Mouse (Mus musculus): ENCODE measurements around the gene Fat1.

GRCm38 (mm10) chr8:45038350-45038749, 103.1 kb downstream of the Fat1 start:
- TF ChIP-seq CTCF (IDR thresholded peaks at IDR 0.05; ENCODE audit: low read depth) (no peak), EP300 (IDR thresholded peaks at IDR 0.05; ENCODE audit: low read depth) (no peak)

All from liver, postnatal 0 days (tissue).